Mouse (Mus musculus) limb, embryonic 11.5 days (tissue): ENCODE measurements around the gene Cry2. TPM values are rescaled to one million over a fixed set of nuclear protein-coding genes. Genes with fewer than 3 reads are reported as not detected.

Experiments used
- ATAC-seq: fragments of 200-750 bp; cut with Nextera tagmentation; 2 replicates; pipeline ENCODE4 v1.8.0; 2017; ENCODE audit warnings: low read depth; ENCODE audit not compliant: insufficient number of reproducible peaks, low FRiP score, low TSS enrichment
- DNase-seq: peaks from one replicate; pipeline ENCODE4 v3.0.0-alpha.2; 2015; ENCODE audit warnings: low spot score
- H3K27ac ChIP-seq: fragments of 300-500 bp; sonication (generic); replicated peaks from 2 replicates; pipeline ENCODE4 v1.5.1; 2014; ENCODE audit warnings: low read depth, mild to moderate bottlenecking, low read length
- H3K27me3 ChIP-seq: fragments of 300-500 bp; sonication (generic); 2 replicates; pipeline ENCODE4 v1.6.1; 2014; ENCODE audit warnings: mild to moderate bottlenecking, low read length, mixed read lengths; ENCODE audit not compliant: control insufficient read depth, insufficient read depth
- H3K36me3 ChIP-seq: fragments of 300-500 bp; sonication (generic); 2 replicates; pipeline ENCODE4 v1.6.1; 2014; ENCODE audit warnings: mild to moderate bottlenecking, low read length, moderate library complexity, mixed read lengths; ENCODE audit not compliant: control insufficient read depth, insufficient read depth
- H3K4me1 ChIP-seq: fragments of 300-500 bp; sonication (generic); 2 replicates; pipeline ENCODE4 v1.6.1; 2014; ENCODE audit warnings: low read length, mixed read lengths; ENCODE audit not compliant: control insufficient read depth, insufficient read depth
- H3K4me2 ChIP-seq: fragments of 300-500 bp; sonication (generic); 2 replicates; pipeline ENCODE4 v1.6.1; 2014; ENCODE audit warnings: low read depth, mild to moderate bottlenecking, moderate library complexity; ENCODE audit not compliant: severe bottlenecking
- H3K4me3 ChIP-seq: fragments of 300-500 bp; sonication (generic); 2 replicates; pipeline ENCODE4 v1.5.1; 2014; ENCODE audit warnings: low read depth, low read length
- H3K9ac ChIP-seq: fragments of 300-500 bp; sonication (generic); 2 replicates; pipeline ENCODE4 v1.6.1; 2014; ENCODE audit warnings: mild to moderate bottlenecking, low read length
- H3K9me3 ChIP-seq: fragments of 300-500 bp; sonication (generic); 2 replicates; pipeline ENCODE4 v1.6.1; 2016; ENCODE audit warnings: low read length; ENCODE audit not compliant: control insufficient read depth
- WGBS: fragments of 180-500 bp; shearing (Covaris S2); extraction: QIAGEN DNeasy Blood & Tissue Kit; methylation state at CpG from one replicate; pipeline ENCODE4 v1.1.7; 2014; 5-methylcytosine and 5-hydroxymethylcytosine counted together
- polyA plus RNA-seq: library from polyadenylated mRNA; unstranded; fragments of >200 nt; fragmentation: Nextera tagmentation; extraction: Ambion mirVana; gene quantifications from 2 replicates; pipeline ENCODE4 v1.2.1, GENCODE M21; 2014

Cry2 gene
- polyA plus RNA-seq, 1 experiment from 2014 or later = 18.0 TPM

DNA sequence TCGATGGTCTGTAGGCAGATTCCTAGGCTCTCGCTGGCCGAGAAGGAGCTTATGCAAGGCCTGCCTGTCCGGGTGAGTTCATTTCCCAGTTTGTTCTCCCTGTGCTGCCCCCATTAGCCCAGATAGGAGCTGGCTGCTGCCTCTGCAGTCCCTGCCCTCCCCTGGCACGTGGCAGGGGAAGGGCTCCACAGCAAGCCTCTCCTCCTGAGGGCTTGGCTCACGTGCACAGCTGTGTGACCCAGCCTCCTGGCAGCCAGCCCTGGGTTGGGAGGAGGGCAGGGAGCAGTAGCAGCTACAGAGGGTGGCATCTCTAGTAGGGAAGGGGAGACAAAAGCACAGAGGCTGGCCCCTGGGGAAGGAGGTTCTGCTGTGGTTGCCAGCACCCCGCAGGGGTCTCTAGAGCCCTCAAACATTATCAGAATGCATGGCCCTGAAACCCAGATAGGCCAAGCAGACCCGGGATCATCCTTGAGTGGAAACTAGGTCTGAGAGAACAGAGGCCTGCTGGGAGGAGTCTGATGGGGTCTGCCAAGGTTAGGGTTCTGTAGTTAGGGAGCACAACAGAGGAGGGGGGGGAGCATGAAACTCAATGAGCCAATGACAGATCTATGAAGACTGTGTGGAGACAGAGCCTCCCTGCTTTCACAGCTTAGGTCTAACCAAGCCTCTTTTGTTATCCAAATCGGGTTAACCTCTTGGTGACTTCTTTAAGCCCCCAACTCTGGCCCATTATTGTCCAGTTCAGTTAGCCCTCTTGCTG lies 10.0 kb downstream of the Cry2 start:
- H3K36me3 ChIP-seq = no peaks in the 10 kb centered on the region; the same call in 1 of the 2 replicates
- DNase-seq = no peak
- H3K27me3 ChIP-seq = no peaks in the 10 kb centered on the region
- H3K4me3 ChIP-seq = no peak overlapping the region
- 86% methylated on average over 9 of the region's 9 CpGs for whole genome bisulfite sequencing
- no peak for ATAC-seq
- H3K4me2 ChIP-seq = no peak overlapping the region
- H3K9ac ChIP-seq = no peak overlapping the region
- H3K4me1 ChIP-seq = no peaks in the 10 kb centered on the region
- H3K27ac ChIP-seq = no peak overlapping the region
- H3K9me3 ChIP-seq = no peaks in the 10 kb centered on the region

DNA sequence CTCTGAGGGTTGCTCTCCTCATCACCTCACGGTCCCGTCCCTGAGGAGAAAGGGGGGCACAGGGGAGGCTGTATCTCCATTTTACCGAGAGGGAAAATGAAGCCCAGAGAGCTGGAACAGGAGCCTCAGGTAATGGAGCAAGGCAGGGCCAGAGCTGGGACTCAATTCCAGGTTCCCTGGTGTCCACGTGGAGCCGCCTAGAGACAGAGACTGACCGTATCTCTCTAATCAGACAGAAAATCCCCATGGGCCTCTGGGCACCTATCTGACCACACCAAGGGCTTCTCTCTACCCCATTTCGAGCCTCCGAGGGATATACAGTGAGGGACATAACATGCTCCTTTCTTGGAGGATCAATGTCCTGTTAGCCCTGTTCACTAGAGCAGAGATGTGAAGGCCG lies 10.7 kb downstream of the Cry2 start:
- H3K27me3 ChIP-seq = no peaks in the 10 kb centered on the region
- H3K4me3 ChIP-seq = no peak overlapping the region
- H3K27ac ChIP-seq = no peak overlapping the region
- no peak overlapping the region for H3K9ac ChIP-seq
- H3K4me2 ChIP-seq = no peak overlapping the region
- ATAC-seq (no peak), DNase-seq (no peak)
- H3K9me3 ChIP-seq = no peaks in the 10 kb centered on the region
- no peaks in the 10 kb centered on the region for H3K4me1 ChIP-seq
- no peaks in the 10 kb centered on the region for H3K36me3 ChIP-seq
- WGBS = 92% methylated on average over 9 of the region's 9 CpGs

DNA sequence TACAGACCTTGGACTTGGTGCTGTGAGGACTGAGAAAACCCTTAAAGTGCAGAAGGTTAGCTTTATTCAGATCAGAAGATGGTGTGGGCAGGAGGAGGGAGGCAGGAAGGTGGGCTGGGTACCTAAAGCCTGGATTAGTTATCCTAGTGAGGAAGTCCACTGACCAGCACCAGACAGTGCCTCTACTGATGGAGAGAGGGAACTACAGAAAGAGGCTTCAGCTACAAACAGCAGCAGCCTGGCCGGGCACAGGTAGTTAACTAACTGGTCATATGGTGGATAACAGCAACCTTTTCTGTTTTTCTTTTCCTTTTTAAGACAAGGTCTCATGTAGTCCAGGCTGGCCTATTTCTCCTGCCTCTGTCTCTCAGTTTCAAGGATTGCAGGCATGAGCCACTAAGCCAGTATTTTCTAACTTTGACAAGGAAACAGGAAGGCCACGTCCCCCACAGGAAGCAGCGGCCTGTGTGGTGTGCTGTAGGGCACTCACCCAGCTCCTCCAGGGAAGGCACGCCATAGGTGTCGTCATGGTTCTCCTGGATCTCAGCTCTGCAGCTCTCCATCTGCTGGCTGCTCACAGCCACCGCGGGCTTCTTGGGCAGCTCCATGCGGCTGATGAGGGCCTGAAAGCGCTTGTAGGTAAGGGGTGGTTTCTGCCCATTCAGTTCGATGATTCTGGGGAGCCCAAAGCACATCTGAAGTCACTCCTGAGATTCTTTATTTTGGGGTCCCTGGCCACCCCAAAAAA lies 11.3 kb downstream of the Cry2 start:
- no peaks in the 10 kb centered on the region for H3K36me3 ChIP-seq
- H3K27ac ChIP-seq = no peak overlapping the region
- H3K9me3 ChIP-seq = no peaks in the 10 kb centered on the region
- ATAC-seq = no peak
- H3K9ac ChIP-seq = no peak overlapping the region
- H3K4me1 ChIP-seq = no peaks in the 10 kb centered on the region
- no peak overlapping the region for H3K4me2 ChIP-seq
- H3K4me3 ChIP-seq = no peak overlapping the region
- H3K27me3 ChIP-seq = no peaks in the 10 kb centered on the region
- DNase-seq = peak; percentile 22
- whole genome bisulfite sequencing = 82% methylated on average over 10 of the region's 10 CpGs

DNA sequence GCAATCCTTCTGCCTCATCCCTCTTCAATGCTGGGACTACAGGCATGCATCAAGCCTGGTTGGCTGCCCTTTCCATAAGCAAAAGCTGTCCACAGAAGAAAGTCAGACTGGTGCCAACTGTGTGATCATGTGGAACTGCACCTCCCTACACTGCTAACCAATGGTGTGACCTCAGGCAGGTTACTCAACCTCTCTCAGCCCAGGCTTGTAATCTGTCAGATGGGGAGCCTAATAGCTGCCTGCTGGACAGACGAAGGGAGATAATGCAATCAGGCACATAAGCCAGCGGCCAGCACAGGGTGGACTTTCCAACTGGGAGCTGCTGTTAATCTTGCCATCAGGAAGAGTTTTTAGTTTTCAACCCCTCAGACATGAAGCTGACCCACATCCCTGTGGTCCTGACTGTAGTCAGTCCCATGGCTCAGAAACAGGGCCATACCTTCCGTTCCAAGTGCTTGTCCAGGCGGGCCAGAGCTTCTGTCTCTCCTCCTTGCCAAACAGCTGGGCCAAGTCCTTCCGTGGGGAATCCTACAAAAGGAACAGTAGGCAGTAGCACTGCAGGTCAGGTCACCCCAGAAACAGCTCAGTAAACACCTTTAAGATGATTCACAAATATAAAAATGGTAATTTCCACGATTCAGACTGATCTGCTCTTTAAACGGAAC lies 12.0 kb downstream of the Cry2 start:
- DNase-seq (no peak), ATAC-seq (no peak)
- Histone ChIP-seq H3K4me3 (no peak overlapping the region), H3K9ac (no peak overlapping the region; the same call in 1 of the 2 replicates), H3K9me3 (no peaks in the 10 kb centered on the region), H3K27ac (no peak overlapping the region), H3K4me1 (no peaks in the 10 kb centered on the region), H3K27me3 (no peaks in the 10 kb centered on the region), H3K4me2 (no peak overlapping the region), H3K36me3 (no peaks in the 10 kb centered on the region)
- WGBS = 90% methylated on average over 7 of the region's 7 CpGs

DNA sequence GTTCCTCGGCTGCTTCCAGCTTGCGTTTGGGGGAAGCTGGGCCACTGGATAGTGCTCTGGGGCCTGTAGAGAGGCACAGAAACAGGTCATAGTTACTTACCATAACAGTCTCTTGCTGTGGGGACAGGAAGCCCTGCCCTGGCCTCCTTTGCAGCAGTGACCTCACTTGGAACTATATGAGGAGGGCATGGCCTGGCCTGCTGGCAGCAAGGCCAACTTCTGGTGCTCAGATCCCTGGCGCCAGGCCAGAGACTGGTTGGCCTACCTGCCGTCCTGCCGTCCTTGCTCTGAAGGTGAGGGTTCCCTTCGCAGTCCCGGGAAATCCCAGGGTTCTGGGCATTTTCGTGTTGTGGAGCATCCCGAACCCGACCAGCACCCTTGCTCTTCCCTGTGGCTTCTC lies 22.1 kb downstream of the Cry2 start:
- H3K4me1 ChIP-seq = no peaks in the 10 kb centered on the region
- H3K9ac ChIP-seq = no peak overlapping the region
- no peaks in the 10 kb centered on the region for H3K9me3 ChIP-seq
- no peak overlapping the region for H3K27ac ChIP-seq
- no peak overlapping the region for H3K4me3 ChIP-seq
- H3K27me3 ChIP-seq = no peaks in the 10 kb centered on the region
- DNase-seq (no peak), ATAC-seq (no peak)
- 94% methylated on average over 10 of the region's 10 CpGs for WGBS
- H3K36me3 ChIP-seq = peaks cover 36% of the 10 kb centered on the region
- no peak overlapping the region for H3K4me2 ChIP-seq

DNA sequence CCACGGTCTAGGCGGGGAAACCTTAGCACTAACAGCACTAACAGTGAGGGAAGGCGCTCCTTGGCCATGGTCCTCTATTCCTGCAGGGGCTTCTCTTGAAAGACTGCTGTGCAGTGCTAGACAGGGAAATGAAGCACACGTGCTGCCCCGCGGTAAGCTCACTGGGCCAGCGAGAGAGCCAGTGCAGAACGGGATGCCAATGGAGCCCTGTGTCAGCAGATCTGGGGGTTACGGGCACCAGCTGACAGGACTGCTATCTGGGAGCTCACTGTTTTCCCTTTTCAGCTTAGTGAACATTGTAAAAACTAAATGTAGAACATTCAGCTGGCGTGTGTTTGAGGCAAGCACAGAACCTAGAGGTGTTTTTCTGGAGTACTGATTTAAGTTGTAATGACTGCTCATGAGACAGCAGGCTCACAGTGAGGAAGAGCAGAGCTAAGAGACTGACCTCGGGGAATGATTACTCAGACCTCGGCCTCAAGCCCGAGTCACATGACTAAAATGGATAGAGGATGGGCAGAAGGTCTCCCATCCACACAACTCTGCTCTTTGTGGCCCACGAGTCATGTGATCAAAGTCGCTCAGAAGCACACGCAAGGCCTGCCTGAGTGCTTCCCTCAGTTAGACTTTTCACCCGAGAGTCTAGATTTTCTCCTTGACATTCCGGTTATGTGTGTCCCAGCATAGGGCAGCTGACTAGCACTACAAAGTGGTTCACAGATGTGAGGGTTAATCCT lies 25.4 kb downstream of the Cry2 start:
- no peak overlapping the region for H3K27ac ChIP-seq
- no peaks in the 10 kb centered on the region for H3K4me1 ChIP-seq
- ATAC-seq (no peak), DNase-seq (no peak)
- H3K4me2 ChIP-seq = no peak overlapping the region
- WGBS = 91% methylated on average over 18 of the region's 18 CpGs
- H3K9ac ChIP-seq = no peak overlapping the region
- H3K36me3 ChIP-seq = peaks cover 30% of the 10 kb centered on the region; the same call in 1 of the 2 replicates
- H3K27me3 ChIP-seq = no peaks in the 10 kb centered on the region
- no peaks in the 10 kb centered on the region for H3K9me3 ChIP-seq
- H3K4me3 ChIP-seq = no peak overlapping the region

DNA sequence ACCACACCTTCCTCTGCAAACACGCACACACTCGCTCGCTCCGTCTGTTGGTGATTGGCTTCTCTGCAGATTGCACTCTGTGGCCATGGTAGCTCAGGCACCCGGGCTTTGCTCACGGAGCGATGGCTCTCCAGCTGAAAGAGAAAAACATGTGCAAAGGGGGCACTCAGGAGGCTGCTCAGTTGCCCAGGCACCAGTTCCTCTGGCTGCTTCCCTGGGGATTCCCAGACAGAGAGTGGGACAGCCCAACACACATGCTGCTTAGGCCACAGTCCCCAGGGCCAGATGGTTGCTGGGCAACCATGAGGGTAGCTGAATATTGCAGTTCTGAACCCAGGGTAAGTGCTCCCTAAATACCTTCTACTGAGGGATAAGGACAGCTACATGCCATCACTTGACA lies 28.2 kb downstream of the Cry2 start:
- Histone ChIP-seq H3K36me3 (peaks cover 18% of the 10 kb centered on the region; the same call in 1 of the 2 replicates), H3K27me3 (0 out of 2 replicates have a peak, but pooled peaks cover 2% of the 10 kb centered on the region), H3K9ac (no peak overlapping the region), H3K4me2 (no peak overlapping the region), H3K27ac (no peak overlapping the region), H3K9me3 (no peaks in the 10 kb centered on the region), H3K4me3 (no peak overlapping the region), H3K4me1 (peaks cover 5% of the 10 kb centered on the region)
- ATAC-seq (no peak), DNase-seq (no peak)
- 97% methylated on average over 7 of the region's 7 CpGs for WGBS

DNA sequence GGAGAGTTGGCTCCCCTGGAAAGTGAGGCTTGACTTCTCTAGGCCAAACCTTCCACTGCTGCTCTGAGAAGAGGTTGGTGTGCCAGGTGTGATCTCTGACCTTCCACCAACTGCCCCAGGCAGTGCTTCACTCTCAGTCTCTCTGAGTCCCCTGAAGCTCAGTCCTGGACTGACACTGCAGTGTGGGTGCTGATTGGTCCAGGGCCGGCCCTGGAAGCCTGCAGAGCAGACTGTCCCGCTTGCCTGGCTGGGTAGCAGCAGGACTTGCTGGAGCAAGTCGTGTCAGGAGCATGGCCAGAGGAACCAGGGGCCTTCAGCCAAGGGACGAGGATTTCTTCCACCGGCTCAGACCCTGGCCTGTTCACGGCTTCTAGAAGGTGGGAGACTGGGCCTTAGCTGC lies 29.1 kb downstream of the Cry2 start:
- Histone ChIP-seq H3K4me1 (peaks cover 7% of the 10 kb centered on the region), H3K4me2 (no peak overlapping the region), H3K27ac (no peak overlapping the region), H3K27me3 (0 out of 2 replicates have a peak, but pooled peaks cover 6% of the 10 kb centered on the region), H3K4me3 (no peak overlapping the region), H3K9ac (no peak overlapping the region), H3K36me3 (peaks cover 12% of the 10 kb centered on the region; the same call in 1 of the 2 replicates), H3K9me3 (no peaks in the 10 kb centered on the region)
- ATAC-seq (no peak), DNase-seq (no peak)
- WGBS = 77% methylated on average over 6 of the region's 6 CpGs
